Mouse (Mus musculus) liver, adult 2 months (tissue): ENCODE measurements around the gene Atp13a3.

ENCODE experiments used
- CTCF ChIP-seq: fragments of 200-500 bp; IDR thresholded peaks from 2 replicates; pipeline ENCODE4 v1.5.1; 2011; ENCODE audit warnings: low read depth, low read length, control low read depth
- POLR2A ChIP-seq: fragments of 200-500 bp; IDR thresholded peaks from 2 replicates; pipeline ENCODE4 v1.6.1; 2011; ENCODE audit warnings: low read length, control low read depth; ENCODE audit not compliant: insufficient read depth; ENCODE audit errors: extremely low read depth

- peak; percentile 54 for TF ChIP-seq CTCF
- no peak for TF ChIP-seq POLR2A
Observed at GRCm38 (mm10) chr16:30308616-30309394, 97.0 kb downstream of the Atp13a3 start.
